Mouse (Mus musculus) urinary bladder, adult 2 months (tissue): Measurements from ENCODE around the gene Tlx3. TPM values are rescaled to one million over a fixed set of nuclear protein-coding genes. Genes with fewer than 3 reads are reported as not detected.

Experiments
- DNase-seq: peaks from one replicate; pipeline ENCODE4 v3.0.0; 2022; ENCODE audit warnings: low spot score
- polyA plus RNA-seq: library from polyadenylated mRNA; depleted of rRNA; stranded (reverse); fragments of >200 nt; gene quantifications from 2 replicates; pipeline ENCODE4 v1.2.3, GENCODE M21; 2012; rRNA removed

Gene Tlx3
- not detected in 2 replicates for polyA plus RNA-seq

DNA sequence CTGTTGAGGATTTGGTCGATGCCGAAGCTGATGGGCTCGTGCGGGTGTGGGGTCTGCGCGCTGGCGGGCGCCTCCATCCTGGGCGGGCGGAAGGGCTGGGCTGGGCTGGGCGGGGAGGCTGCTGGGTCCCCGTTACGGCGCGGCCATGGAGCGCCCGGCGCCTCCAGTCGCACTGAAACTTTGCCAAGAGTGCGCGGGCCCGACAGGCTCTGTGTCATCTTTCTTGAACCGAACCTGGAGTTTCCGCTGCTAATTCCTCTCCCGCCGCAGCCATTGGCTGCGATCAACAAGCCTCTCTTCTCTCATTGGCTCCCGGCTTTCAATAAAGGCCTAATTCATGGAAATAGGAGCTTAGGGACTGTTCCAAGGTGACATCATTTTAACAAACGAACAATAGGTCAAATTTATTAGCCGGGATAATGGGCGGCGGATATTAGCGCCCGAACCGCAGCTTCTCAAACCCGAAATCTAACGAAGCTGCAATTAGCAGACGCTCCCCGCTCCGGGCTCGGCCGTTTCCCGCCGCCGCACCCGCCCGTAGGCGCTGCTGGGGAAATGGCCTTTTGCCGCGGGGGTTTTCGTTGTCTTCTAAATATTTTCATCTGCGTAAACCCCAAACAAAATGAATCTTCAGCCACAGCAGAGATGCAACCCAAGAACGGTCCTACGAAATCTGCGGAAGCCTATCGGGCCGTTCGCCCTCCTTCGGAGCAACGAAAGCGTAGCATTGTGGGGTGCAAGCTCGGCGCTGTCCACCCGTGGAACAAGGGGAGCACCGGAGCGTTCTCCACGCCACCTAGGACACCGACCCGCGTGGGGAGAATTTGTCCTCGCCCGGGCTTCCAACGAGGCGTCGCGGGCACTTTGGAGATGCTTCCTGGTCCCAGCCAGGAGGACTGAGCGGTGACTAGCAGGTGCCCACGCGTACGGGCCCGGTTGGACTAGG lies at the start of gene Tlx3:
Gene Tlx3, minus strand, starts transcription at position 207 of the 946 bp plus-strand sequence.
- DNase-seq = no peak

GRCm38 (mm10) chr11:33240295-33240694 lies 36.9 kb upstream of the Tlx3 start:
- no peak for DNase-seq

DNA sequence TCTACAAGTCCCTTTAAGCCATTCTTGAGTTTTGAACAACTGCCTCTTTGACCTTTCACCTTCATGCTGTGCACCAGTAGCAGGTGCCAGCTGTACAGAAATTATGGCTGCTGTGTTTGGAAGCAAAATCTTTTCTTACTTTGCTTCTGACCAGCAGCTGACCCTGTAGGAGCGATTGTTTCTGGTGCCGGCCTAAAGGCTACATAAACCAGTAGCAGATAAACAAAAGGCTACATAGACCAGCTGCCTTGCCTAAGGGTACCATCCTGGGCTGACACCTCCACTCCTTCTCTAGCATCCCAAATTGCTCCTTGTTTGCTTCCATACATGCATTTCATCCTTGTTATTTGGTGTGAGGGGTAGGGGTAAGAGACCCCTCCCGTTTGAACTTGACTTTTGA lies 30.7 kb upstream of the Tlx3 start:
- no peak for DNase-seq

DNA sequence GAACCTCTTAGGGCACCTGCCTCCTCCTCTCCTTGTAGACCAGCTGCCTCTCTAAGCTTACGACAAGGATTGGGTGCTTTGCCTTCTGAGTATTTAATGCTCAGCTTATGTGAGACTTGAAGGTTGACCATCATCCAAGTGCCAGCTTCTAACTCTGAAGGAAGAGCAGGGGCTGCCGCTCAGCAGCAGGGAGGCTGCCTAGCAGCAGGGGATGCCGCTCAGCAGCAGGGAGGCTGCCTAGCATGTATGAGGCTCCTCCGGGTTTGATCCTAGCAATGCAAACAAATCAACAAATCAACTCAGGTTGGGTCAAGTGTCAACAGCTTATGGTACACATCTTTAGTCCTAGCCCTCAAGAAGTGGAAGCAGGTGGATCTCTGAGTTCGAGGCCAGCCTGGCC lies 28.7 kb upstream of the Tlx3 start:
- no peak for DNase-seq

GRCm38 (mm10) chr11:33228186-33228585 lies 24.8 kb upstream of the Tlx3 start:
- DNase-seq = no peak

DNA sequence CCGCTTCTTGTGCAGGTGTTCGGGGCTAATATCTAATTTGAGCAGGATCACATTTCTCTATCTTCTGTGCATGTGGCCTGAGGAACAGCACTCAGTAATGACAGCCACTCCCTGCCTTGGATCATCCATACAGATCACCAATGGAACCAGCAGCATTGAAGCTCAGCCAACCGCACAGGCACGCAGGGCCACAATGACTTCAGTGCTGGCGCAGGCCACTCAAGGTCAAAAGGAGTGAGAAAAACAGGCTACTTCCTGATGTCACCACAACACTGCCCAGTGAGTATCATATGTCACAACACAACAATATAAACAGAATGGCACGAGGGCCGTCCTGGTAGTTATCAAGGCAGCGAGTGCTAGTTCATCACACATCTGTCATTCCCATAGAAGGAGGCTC lies 23.1 kb upstream of the Tlx3 start:
- no peak for DNase-seq

DNA sequence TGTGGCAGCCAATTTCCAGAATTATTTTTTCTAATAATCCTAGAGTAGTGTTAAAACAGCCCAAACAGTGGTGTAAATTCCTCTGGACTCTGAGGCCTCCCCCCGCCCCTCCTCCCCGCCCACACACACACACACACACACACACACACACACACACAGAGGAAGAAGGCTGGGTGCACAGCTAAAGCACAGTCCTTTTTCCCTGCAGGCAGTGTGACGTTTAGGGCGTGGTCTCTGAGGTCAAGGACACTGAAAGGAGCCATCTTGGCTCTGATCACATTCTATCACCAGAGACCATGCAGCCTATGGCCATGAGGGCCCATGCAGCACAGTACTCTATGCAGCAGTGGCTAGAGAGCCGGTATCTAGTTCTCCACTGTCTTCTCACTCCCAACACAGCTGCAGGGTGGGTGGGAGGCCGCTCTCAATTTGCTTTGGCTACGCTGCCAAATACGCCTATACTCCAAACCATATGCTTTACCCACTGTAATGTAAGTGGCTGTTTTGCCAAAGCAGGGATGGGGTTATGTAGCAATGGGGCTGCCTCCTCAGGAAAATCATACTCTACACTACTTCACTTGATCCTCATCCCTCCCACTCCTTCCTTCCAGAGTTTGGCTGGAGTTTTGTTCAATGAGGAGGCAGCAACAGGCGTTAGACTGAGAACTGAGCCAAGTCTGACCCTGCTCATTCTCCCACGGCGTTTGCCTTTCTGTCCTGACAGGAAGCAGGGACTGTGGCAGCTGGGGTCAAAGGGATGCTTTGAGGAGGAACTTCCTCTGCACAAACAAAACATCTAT lies 18.4 kb upstream of the Tlx3 start:
- DNase-seq = no peak

DNA sequence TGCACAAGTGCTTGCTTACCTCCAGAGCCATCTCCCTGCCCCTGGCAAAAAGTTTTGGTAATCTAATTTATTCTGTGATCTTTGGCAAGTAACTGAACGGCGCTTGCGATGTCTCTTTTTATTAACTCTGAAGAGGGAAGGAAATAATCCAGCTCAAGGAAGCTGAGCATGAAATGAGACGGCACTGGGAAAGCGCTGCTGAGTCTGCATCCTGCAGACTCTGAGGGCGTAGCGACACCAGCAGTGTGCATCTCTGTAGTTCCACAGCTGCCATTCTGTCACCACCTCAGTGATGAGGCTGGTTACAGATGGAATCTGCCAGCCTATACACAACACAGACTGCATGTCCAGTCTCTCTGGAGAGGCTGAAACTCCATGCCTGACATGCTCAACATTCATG lies 17.4 kb upstream of the Tlx3 start:
- no peak for DNase-seq

DNA sequence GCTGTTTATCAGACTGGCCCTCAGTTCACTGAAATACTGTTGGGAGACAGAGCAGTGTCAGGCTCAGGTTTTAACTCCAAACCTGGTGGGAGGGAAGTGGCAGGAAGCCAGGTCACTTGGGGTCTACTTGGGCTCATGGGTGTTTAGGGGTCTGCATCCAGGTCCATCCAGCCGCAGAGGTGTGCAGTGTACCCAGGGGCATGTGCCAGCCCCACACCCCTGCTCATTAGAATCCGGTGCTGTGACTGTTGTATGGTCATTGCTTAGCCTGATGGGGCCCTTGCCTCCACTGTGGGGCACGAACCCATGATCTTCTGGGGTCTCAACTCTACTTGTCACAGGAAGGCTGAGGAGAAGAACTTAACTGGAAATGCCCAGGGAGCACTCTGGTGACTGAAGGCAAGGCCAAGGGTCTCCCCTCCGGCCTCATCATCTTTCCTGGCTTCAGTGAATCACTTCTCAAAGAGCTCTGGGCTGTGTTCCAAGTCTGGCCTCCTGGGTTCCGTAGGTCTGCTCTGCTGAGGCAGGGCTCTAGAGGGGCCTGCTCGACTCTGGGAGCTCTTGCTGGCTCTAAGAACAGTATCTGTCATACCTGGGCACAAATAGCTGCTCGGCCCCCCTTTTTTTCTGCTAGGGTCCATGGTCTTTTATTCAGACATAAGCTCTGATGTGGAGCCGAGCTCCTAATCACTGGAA lies 14.1 kb upstream of the Tlx3 start:
- DNase-seq = no peak

DNA sequence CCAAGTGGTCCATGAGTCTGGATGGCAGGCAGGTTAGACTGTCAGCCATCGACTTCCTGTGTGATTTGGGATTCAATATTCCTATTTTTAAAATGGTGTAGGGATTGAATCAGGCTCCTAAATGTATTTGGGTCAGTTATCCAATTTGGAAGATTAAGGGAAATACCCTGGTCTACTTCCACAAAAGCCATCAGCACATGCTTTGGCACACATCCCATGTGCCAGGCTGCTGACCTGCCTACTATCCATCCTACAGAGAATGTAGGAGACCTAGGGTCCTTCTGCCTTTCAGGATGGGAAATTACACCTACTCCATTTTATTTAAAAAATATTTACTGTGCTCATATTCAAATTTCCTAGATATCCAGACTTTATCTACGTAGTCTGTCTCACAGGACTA lies 4.0 kb upstream of the Tlx3 start:
- no peak for DNase-seq

- no peak for DNase-seq
These were observed 1.6 kb upstream of the Tlx3 start for GRCm38 (mm10) chr11:33204966-33205365.

DNA sequence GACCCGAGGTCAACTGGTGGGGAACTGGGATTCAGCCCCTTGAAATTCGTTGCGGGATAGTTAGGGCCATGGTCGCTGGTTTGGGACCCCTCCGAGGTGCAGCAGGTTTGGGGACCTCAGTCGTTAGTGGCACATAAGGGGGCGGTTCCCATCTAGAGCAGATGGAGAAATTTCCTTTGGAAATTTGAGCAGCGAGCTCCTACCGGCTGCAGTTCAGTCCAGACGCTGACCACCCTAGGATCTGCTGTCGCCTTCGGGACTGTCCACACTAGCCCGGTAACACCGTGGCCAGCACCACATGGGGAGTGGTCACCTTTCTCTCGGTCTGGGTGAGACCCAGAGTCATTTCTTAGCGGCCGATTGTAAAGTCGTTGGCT lies 928 bp upstream of the Tlx3 start:
- DNase-seq = no peak

GRCm38 (mm10) chr11:33202972-33203371 lies 417 bp downstream of the Tlx3 start:
- DNase-seq = no peak

- no peak for DNase-seq
These were observed 1.1 kb downstream of the Tlx3 start for GRCm38 (mm10) chr11:33202296-33202695.

GRCm38 (mm10) chr11:33201626-33202010 lies 1.8 kb downstream of the Tlx3 start:
- no peak for DNase-seq

DNA sequence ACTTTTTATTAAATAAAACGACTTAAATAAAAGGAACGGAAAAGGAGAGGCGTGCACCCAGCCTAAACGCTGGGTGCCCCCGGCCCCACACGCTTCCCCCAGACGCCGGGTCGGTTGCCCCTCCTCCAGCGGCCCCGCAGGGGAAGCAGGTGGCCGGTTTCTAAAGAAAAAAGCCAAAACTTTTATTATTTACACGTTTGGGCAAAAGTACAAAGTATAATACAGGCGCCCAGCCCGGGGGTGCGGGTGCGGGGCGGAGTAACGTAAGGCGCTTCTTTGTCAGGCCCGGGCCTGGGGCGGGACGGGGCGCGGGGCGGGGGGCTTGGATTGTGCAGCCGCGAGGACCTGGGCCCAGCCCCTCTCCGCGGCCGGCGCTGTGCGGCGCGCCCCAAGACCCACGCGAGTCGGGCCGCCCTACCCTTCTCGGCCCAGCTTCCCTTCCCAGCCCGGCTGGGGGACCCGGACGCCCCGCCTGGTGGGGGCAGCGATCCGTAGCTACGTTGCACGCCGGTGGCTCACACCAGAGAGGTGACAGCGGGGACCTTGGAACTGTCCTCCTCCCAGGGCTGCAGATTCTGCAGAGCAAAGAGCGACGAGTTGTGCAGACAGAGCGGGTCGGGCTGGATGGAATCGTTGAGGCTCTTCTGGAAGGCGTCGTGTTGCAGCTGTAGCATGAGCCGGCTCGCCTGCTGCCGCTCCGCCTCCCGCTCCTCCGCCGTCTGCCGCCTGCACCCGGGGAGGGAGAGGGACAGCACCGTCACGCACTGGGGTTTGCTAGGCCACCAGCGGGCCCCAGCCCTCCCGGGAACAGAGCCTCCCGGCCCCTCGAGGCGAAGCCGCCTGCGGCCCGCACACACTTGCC lies 2.4 kb downstream of the Tlx3 start:
- DNase-seq = no peak

DNA sequence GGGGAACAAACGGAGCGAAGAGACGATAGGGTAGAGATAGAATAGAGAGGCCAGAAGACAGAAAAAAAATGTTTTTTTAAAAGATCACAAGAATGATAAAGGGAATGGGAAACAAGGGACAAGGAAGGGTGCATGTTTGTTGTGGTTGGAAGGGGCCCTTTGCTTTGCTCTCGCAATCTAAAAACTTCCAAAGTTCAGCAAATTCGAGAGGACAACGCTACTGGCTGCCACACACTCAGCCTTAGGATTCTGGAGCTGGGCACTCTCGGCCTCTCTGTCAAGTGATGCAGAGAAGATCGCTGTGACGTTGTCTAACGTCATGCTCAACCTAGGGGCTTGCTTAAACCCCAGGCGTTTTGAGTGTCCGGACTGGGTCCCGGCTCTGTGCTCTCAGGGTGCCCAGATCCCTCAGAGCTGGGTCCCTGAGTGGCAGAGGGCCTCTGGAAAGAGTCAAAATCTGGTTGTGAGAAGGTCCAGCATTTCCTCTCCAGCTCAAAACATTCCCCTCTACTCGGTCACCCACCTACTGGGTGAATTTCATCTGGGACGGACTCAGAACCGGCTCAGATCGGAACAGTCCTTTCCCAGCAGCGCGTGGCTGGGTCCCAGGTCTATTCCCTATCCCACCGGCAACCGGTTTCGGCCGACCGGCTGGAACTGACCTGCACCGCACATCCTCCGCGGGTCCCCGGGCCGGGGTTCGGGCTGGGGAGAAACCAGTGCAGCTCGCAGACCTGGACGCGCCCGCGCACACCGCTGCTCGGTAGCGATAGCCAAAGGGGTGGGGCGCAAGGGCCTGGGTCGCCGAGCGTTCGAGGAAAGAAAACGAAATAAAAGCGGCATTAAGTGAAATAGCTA lies 3.3 kb downstream of the Tlx3 start:
- DNase-seq = no peak

- no peak for DNase-seq
These were observed 4.3 kb downstream of the Tlx3 start for GRCm38 (mm10) chr11:33199117-33199514.

- no peak for DNase-seq
These were observed 4.9 kb downstream of the Tlx3 start for GRCm38 (mm10) chr11:33198351-33199116.

DNA sequence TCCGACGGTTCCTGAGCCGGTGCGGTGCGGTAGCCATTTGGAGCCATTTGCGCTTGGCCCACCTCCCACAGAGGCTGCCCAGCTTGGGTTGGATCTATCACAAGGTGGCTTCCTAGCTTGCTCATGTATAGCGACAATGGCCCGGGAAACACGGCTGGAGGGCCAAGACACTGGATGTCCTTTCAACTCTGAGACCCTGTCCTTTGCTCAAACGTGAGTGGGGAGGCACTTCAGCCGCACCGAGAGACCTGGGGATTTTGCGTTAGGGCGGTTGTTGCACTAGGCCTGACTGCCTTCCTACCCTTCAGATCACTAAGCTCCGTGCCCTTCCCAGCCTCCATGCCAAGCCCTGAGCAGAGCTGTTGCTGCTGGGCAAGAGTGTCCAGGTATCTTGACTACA lies 5.7 kb downstream of the Tlx3 start:
- DNase-seq = no peak
